Mouse (Mus musculus): Measurements from ENCODE around the gene Prss30.

GRCm38 (mm10) chr17:23998383-23998782, 18.0 kb upstream of the Prss30 start:
- no peak for TF ChIP-seq EP300 (IDR thresholded peaks at IDR 0.05; ENCODE audit: low read depth in 1 of 2, low read length in 2 of 2)
- TF ChIP-seq CTCF (IDR thresholded peaks at IDR 0.05 in 2 of 3, conservative IDR thresholded peaks at IDR 0.05 in 1 of 3; ENCODE audit: control insufficient read depth in 1 of 3, insufficient read depth in 1 of 3, low read depth in 2 of 3, low read length in 3 of 3, poor library complexity in 1 of 3, severe bottlenecking in 1 of 3): no peak
- no peak for TF ChIP-seq TCF12 (IDR thresholded peaks at IDR 0.05; ENCODE audit: low read depth, low read length)
- no peak for TF ChIP-seq USF1 (IDR thresholded peaks at IDR 0.05; ENCODE audit: low read depth, low read length)
- TF ChIP-seq KAT2A (conservative IDR thresholded peaks at IDR 0.05; ENCODE audit: low read depth, low read length): no peak
- TF ChIP-seq MAZ (IDR thresholded peaks at IDR 0.05; ENCODE audit: low read depth, low read length): no peak
- TF ChIP-seq POLR2A (IDR thresholded peaks at IDR 0.05; ENCODE audit: control insufficient read depth in 1 of 2, insufficient read depth in 1 of 2, low read depth in 1 of 2, low read length in 2 of 2, poor library complexity in 1 of 2): no peak
- TF ChIP-seq ZMIZ1 (IDR thresholded peaks at IDR 0.05; ENCODE audit: low read depth, low read length): no peak
- no peak for TF ChIP-seq MXI1 (IDR thresholded peaks at IDR 0.05; ENCODE audit: low read depth, low read length)
- TF ChIP-seq HCFC1 (IDR thresholded peaks at IDR 0.05; ENCODE audit: low read depth, low read length): no peak
- TF ChIP-seq RCOR1 (IDR thresholded peaks at IDR 0.05; ENCODE audit: low read depth, low read length): no peak
- TF ChIP-seq SMC3 (IDR thresholded peaks at IDR 0.05; ENCODE audit: low read depth, low read length): no peak
- no peak for TF ChIP-seq CHD2 (IDR thresholded peaks at IDR 0.05; ENCODE audit: low read length)

Measured in MEL (cell line).